Mouse (Mus musculus) hindbrain, postnatal 0 days (tissue): Measurements from ENCODE around the gene Glcci1. TPM values are rescaled to one million over a fixed set of nuclear protein-coding genes. Genes with fewer than 3 reads are reported as not detected.

Experiments
- ATAC-seq: fragments of 200-750 bp; cut with Nextera tagmentation; 2 replicates; pipeline ENCODE4 v1.8.0; 2017; ENCODE audit warnings: mild to moderate bottlenecking, moderate TSS enrichment, moderate library complexity
- DNase-seq: peaks from one replicate; pipeline ENCODE4 v3.0.0-alpha.2; 2015; ENCODE audit warnings: low spot score
- H3K27ac ChIP-seq: fragments of 300-500 bp; sonication (generic); 2 replicates; pipeline ENCODE4 v1.5.1; 2014; ENCODE audit warnings: mild to moderate bottlenecking
- H3K27me3 ChIP-seq: fragments of 300-500 bp; sonication (generic); 2 replicates; pipeline ENCODE4 v1.6.1; 2014; ENCODE audit warnings: low read length, mixed read lengths; ENCODE audit not compliant: insufficient read depth
- H3K36me3 ChIP-seq: fragments of 300-500 bp; sonication (generic); 2 replicates; pipeline ENCODE4 v1.6.1; 2014; ENCODE audit warnings: low read length, mixed read lengths; ENCODE audit not compliant: insufficient read depth
- H3K4me1 ChIP-seq: fragments of 300-500 bp; sonication (generic); 2 replicates; pipeline ENCODE4 v1.6.1; 2014; ENCODE audit warnings: antibody characterized with exemption, low read length, mixed read lengths; ENCODE audit not compliant: insufficient read depth
- H3K4me2 ChIP-seq: fragments of 300-500 bp; sonication (generic); 2 replicates; pipeline ENCODE4 v1.6.1; 2014; ENCODE audit warnings: low read depth, mild to moderate bottlenecking, low read length, moderate library complexity, mixed read lengths
- H3K4me3 ChIP-seq: fragments of 300-500 bp; sonication (generic); 2 replicates; pipeline ENCODE4 v1.5.1; 2014; ENCODE audit warnings: low read length
- H3K9ac ChIP-seq: fragments of 300-500 bp; sonication (generic); replicated peaks from 2 replicates; pipeline ENCODE4 v1.6.1; 2014; ENCODE audit warnings: mild to moderate bottlenecking, low read length, moderate library complexity, mixed read lengths
- H3K9me3 ChIP-seq: fragments of 300-500 bp; sonication (generic); 2 replicates; pipeline ENCODE4 v1.6.1; 2016; ENCODE audit warnings: low read length, mixed read lengths
- CTCF ChIP-seq: IDR thresholded peaks from 2 replicates; pipeline ENCODE4 v1.5.1; 2016; ENCODE audit warnings: antibody characterized with exemption, control low read depth, low read depth
- WGBS: fragments of 180-500 bp; shearing (Covaris S2); extraction: QIAGEN DNeasy Blood & Tissue Kit; methylation state at CpG from one replicate; pipeline ENCODE4 v1.1.7; 2014; 5-methylcytosine and 5-hydroxymethylcytosine counted together
- polyA plus RNA-seq: library from polyadenylated mRNA; unstranded; fragments of >200 nt; fragmentation: Nextera tagmentation; extraction: Ambion mirVana; gene quantifications from 2 replicates; pipeline ENCODE4 v1.2.1, GENCODE M21; 2015
- total RNA-seq: library from RNA; depleted of rRNA; stranded (reverse); fragments of >200 nt; gene quantifications from 2 replicates; pipeline ENCODE4 v1.2.3, GENCODE M21; 2014

Glcci1 gene
- total and polyA plus RNA-seq, 2 experiments from 2014 or later = 5.8 to 23.1 TPM

DNA sequence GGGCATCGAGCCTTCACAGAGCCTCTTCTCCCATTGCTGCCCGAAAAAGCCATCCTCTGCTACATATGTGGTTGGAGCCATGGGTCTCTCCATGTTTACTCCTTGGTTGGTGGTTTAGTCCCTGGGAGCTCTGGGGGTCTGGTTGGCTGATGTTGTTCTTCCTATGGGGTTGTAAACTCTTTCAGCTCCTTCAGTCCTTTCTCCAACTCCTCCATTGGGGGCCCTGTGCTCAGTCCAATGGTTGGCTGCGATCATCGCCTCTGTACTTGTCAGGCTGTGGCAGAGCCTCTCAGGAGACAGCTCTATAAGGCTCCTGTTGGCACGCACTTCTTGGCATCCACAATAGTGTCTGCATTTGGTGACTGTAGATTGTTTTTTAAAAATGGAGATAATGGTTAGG, 35.4 kb downstream of the Glcci1 start:
- H3K27ac ChIP-seq = no peak overlapping the region
- no peaks in the 10 kb centered on the region for H3K4me1 ChIP-seq
- DNase-seq (no peak), ATAC-seq (no peak)
- TF ChIP-seq CTCF = no peak
- no peaks in the 10 kb centered on the region for H3K27me3 ChIP-seq
- H3K4me2 ChIP-seq = no peak overlapping the region
- WGBS = 80% methylated on average over 5 of the region's 5 CpGs
- no peak overlapping the region for H3K9ac ChIP-seq
- no peak overlapping the region for H3K4me3 ChIP-seq
- no peaks in the 10 kb centered on the region for H3K9me3 ChIP-seq
- no peaks in the 10 kb centered on the region for H3K36me3 ChIP-seq

- Histone ChIP-seq H3K9ac (no peak overlapping the region), H3K27me3 (no peaks in the 10 kb centered on the region), H3K9me3 (no peaks in the 10 kb centered on the region), H3K4me3 (no peak overlapping the region), H3K4me2 (no peak overlapping the region), H3K27ac (no peak overlapping the region), H3K36me3 (no peaks in the 10 kb centered on the region), H3K4me1 (no peaks in the 10 kb centered on the region)
- TF ChIP-seq CTCF = no peak
- ATAC-seq (no peak), DNase-seq (no peak)
- 90% methylated on average over 7 of the region's 7 CpGs for WGBS
These were observed 36.4 kb downstream of the Glcci1 start for GRCm38 (mm10) chr6:8545780-8546179.

GRCm38 (mm10) chr6:8551155-8551554, 41.8 kb downstream of the Glcci1 start:
- Histone ChIP-seq H3K4me2 (no peak overlapping the region), H3K36me3 (no peaks in the 10 kb centered on the region), H3K4me3 (no peak overlapping the region), H3K27ac (no peak overlapping the region), H3K9ac (no peak overlapping the region), H3K4me1 (no peaks in the 10 kb centered on the region), H3K9me3 (no peaks in the 10 kb centered on the region), H3K27me3 (no peaks in the 10 kb centered on the region)
- ATAC-seq (no peak), DNase-seq (no peak)
- WGBS = 89% methylated on average over 2 of the region's 2 CpGs
- no peak for TF ChIP-seq CTCF

- H3K9me3 ChIP-seq = no peaks in the 10 kb centered on the region
- ATAC-seq (no peak), DNase-seq (no peak)
- no peak for TF ChIP-seq CTCF
- 90% methylated on average over 5 of the region's 5 CpGs for WGBS
- no peak overlapping the region for H3K4me3 ChIP-seq
- no peaks in the 10 kb centered on the region for H3K4me1 ChIP-seq
- H3K27me3 ChIP-seq = no peaks in the 10 kb centered on the region
- H3K27ac ChIP-seq = no peak overlapping the region
- no peak overlapping the region for H3K4me2 ChIP-seq
- H3K9ac ChIP-seq = no peak overlapping the region
- no peaks in the 10 kb centered on the region for H3K36me3 ChIP-seq
These were observed 47.6 kb downstream of the Glcci1 start for GRCm38 (mm10) chr6:8556849-8557571.

DNA sequence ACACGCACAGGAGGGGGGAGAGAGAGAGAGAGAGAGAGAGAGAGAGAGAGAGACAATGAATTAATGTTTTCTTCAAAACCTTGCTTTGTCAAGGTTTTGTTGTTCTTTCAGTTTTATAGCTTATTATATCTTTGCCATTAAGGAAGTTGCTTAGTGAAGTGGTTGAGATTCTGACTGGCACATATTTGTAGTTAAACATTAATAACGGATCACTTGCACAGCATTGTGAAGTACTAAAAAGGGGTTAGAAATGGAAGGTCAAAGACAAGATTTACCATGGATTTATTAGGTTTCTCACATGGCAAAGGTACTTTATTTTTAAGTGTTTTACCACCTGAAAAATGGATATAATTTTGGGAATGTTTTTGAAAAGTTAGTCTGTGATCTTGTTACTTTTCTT, 51.3 kb downstream of the Glcci1 start:
- TF ChIP-seq CTCF = no peak
- H3K4me3 ChIP-seq = no peak overlapping the region
- H3K9ac ChIP-seq = no peak overlapping the region
- H3K4me1 ChIP-seq = no peaks in the 10 kb centered on the region
- H3K4me2 ChIP-seq = no peak overlapping the region
- no peaks in the 10 kb centered on the region for H3K9me3 ChIP-seq
- H3K27me3 ChIP-seq = no peaks in the 10 kb centered on the region
- no peaks in the 10 kb centered on the region for H3K36me3 ChIP-seq
- H3K27ac ChIP-seq = no peak overlapping the region
- 92% methylated on average over 2 of the region's 2 CpGs for WGBS
- ATAC-seq (no peak), DNase-seq (no peak)

DNA sequence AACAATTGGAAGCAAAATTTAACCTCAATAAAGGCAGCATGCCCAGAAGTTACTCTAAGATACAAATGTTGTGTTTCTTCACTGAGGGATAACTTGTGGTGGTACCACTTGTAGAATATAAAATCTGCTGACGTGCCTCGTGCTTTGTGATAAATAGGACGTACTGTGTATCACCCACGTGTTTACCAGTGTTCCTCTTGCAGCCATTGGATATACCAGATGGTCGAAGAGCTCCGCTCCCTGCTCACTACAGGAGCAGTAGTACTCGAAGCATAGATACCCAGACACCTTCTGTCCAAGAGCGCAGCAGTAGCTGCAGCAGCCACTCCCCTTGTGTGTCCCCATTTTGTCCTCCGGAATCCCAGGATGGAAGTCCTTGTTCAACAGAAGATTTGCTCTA, 73.0 kb downstream of the Glcci1 start:
- Histone ChIP-seq H3K27ac (no peak overlapping the region), H3K4me2 (no peak overlapping the region), H3K36me3 (no peaks in the 10 kb centered on the region), H3K4me1 (no peaks in the 10 kb centered on the region), H3K4me3 (no peak overlapping the region), H3K27me3 (no peaks in the 10 kb centered on the region), H3K9ac (no peak overlapping the region), H3K9me3 (no peaks in the 10 kb centered on the region)
- 94% methylated on average over 9 of the region's 9 CpGs for WGBS
- DNase-seq = no peak
- ATAC-seq = no peak
- no peak for TF ChIP-seq CTCF

DNA sequence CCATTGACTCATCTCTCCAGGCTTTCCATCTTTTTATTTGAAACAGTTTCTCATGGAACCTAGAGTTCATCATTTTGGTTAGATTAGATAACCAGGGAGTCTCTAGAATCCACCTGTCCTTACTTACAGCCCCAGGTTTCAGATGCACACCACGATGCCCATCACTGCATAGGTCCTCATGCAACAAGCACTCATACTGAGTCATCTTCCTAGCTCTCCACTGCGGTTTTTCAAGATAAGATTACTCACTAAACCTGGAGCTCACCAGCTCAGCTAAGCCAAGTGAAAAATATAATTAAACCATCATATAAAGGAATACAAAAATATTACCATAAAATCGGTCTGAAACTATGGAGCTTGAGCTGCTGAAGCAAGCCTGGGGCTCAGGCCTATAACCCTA, 74.5 kb downstream of the Glcci1 start:
- ATAC-seq (no peak), DNase-seq (no peak)
- no peak for TF ChIP-seq CTCF
- H3K36me3 ChIP-seq = no peaks in the 10 kb centered on the region
- H3K4me1 ChIP-seq = no peaks in the 10 kb centered on the region
- H3K9me3 ChIP-seq = no peaks in the 10 kb centered on the region
- no peak overlapping the region for H3K27ac ChIP-seq
- no peak overlapping the region for H3K4me3 ChIP-seq
- WGBS = 90% methylated on average over 3 of the region's 3 CpGs
- no peaks in the 10 kb centered on the region for H3K27me3 ChIP-seq
- no peak overlapping the region for H3K4me2 ChIP-seq
- H3K9ac ChIP-seq = no peak overlapping the region
